Mouse (Mus musculus): ENCODE data around the gene Cyp21a1.
"Not testable (repeated sequence)": the region's sequence is repeated elsewhere in the genome, so short reads cannot be mapped to it uniquely, and the experiment has no call there.

Cyp21a1 gene

GRCm38 (mm10) chr17:34804301-34804700 is at the start of gene Cyp21a1:
Cyp21a1 (minus strand) TSS chr17:34804561.
- DNase-seq: not testable (repeated sequence)

GRCm38 (mm10) chr17:34853511-34853910 is 49.1 kb upstream of the Cyp21a1 start:
- DNase-seq: no peak

DNA sequence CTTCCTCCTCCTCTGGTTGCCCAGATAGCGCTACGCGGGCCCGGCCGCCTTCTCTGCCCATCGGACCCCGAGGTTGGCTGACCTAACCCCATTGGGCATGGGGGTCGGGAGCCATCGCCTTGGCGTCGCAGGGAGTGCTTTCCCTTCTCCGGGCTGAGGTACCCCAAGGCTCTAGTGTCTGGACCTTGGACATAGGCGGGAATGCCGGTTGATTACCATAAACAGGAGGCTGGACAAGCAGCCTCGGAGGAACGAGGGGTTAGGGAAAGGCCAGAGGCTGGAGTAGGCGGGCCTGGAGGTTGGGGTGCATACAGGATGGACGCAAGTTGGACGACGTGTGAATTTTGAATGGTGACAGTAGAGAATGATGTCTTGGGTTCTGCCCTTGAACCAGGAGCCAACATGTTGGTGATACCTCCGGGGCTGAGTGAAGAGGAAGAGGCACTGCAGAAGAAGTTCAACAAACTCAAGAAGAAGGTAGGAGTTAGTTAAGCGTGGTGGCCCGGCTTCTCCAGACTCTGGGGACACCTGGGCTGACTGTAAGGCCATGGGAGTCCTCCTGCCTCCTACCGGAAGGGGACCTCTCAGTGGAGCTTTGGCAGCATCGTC is 46.3 kb upstream of the Cyp21a1 start:
- DNase-seq: no peak

DNA sequence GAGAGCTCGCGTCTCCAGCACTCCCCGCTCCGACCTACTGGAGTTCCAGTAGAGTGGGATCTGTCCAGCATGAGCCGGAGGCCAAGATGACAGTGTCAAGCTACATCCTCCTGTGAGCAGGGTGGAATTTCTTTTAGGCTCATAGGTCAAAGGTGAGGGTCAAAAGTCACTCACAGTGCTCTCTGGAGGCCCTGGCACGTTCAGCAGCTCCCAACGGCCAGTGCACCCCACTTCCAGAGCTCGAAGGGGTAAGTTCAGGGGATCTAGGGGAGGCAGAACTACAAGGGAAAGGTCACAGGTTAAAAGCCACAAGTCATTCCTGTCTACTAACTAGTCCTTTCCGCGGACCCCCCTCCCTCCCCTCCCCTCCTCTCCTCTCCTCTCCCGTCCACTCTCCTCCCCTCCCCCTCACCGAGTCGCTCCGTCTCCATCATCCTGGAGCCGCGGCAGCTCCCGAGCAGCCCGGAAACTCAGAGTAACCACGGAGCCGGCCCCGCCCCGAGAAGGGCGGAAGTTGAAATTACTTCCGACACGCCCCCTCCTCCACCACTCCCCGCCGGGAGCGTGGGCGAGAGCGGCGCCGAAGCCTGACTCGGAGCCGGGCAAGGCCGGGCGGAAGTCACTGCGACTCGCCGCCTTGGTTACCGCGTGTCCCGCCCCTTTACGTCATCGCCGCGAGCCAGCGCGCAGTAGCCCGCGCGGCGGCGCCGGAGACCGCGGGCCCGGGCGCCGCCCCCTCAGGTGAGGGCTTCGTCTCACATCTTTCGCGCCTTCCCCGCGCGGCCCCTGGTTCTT is 45.6 kb upstream of the Cyp21a1 start, which contains the start of the genes Skiv2l and Nelfe:
Gene Skiv2l (minus strand): TSS at position 489 of the 795 bp plus-strand sequence.
Gene Nelfe (plus strand): TSS at position 670 of the 795 bp plus-strand sequence.
- DNase-seq: peak; percentile 100

GRCm38 (mm10) chr17:34847615-34848014 is 43.3 kb upstream of the Cyp21a1 start:
- no peak for DNase-seq

DNA sequence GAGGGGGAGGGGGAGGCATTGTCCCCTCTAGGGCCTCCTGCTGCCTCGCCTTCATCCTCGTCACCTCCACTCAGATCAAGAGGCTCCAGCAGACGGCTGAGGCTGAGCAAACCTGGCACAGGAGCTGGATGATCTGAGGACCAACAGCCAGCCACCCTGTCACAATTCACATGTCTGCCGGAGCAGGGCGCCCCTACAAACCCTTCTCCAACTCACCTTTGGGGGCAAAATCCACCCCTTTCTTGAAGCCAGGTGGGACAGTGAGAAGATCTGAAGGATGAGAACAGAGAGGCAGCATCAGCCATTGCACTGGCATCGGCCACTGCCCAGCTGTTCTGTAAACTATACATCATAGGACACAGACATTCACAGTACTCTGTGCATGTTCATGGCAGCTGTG is 42.8 kb upstream of the Cyp21a1 start:
- DNase-seq: no peak

DNA sequence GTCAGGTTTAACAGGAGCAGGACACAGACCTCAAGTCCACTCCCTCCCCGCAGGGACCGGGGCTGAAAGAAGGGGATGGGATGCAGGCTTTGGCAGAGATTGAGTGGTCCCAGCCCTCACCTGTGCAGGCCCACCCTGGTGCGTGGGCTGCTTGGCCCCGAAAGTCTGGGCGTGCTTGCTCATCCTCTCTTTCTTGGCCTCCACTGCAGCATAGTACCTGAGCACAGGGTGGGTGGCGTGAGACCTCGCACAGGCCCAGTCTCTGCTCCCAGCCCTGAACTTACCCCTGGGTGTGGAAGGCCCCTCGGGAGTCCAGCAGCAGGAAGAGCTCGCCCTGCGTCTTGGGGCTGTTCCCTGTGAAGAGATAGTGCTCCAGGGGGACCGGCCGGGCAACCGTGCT is 40.5 kb upstream of the Cyp21a1 start:
- DNase-seq: no peak

DNA sequence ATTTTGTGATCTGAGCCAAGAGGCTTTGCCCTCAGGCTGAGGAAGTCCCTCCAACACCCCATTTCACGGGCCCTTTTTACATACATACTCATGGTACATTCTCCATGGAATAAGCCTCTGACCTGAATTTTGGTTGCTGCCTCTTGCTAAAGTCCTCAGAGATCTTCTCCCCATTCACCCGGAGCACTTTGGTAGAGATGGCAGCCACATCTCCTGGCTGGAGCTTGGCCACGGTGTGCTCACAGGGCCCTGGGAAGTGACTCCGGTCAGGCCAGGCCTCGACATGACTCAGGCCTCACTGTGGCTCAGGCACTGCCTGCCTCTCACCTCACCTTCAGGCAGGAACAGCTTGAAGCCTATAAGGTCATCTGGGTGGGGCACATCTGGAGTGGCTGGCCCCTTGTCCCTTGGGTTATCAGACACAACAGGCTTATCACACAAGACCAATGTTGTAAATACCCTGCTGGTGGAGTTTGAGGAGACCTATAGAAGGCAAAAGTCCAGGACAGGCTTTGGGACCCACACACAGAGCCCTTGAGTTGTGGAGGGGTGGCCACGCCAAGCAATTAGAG is 36.5 kb upstream of the Cyp21a1 start:
- no peak for DNase-seq

DNA sequence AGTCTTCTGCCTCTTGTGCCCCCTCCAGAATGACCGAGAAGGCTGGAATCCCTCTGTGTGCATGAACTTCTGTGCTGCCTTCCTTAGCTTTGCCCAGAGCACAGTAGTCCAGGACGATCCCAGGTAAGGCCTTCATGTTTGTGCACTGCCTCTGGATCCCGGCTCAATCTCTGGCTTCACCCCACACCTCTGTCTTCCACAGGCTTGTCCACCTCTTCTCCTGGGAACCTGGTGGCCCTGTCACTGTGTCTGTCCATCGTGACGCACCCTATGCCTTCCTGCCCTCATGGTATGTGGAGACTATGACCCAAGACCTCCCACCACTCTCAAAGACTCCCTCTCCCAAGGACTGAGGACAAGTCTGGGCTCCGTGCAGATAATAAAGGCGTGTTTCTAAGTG is 34.4 kb upstream of the Cyp21a1 start:
- no peak for DNase-seq

- peak; percentile 44 to 50 for DNase-seq
These were observed 33.3 kb upstream of the Cyp21a1 start for GRCm38 (mm10) chr17:34837464-34838324.

DNA sequence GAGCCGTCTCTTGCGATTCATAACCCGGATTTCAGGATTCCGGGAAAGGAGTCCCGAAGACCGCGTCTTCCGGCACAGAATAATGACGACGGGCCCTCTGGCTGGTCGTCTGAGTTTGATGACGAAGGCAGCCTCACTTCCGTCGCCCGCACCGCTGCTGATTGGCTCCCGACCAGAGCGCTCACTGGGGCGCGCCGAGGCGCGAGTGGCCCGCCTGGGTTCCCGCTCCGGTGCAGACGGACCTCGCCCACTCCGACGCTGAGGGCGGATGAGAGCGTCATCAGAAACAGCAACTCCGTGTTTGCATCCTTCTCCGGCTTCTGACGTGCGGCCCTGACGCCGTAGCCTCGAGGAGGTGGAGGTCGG is 32.5 kb upstream of the Cyp21a1 start, which contains the start of the genes Stk19 and Dxo:
Gene Stk19 (minus strand): TSS at position 90 of the 366 bp plus-strand sequence.
Gene Dxo (plus strand): TSS at position 164 of the 366 bp plus-strand sequence.
- peak; percentile 98 to 99 for DNase-seq

DNA sequence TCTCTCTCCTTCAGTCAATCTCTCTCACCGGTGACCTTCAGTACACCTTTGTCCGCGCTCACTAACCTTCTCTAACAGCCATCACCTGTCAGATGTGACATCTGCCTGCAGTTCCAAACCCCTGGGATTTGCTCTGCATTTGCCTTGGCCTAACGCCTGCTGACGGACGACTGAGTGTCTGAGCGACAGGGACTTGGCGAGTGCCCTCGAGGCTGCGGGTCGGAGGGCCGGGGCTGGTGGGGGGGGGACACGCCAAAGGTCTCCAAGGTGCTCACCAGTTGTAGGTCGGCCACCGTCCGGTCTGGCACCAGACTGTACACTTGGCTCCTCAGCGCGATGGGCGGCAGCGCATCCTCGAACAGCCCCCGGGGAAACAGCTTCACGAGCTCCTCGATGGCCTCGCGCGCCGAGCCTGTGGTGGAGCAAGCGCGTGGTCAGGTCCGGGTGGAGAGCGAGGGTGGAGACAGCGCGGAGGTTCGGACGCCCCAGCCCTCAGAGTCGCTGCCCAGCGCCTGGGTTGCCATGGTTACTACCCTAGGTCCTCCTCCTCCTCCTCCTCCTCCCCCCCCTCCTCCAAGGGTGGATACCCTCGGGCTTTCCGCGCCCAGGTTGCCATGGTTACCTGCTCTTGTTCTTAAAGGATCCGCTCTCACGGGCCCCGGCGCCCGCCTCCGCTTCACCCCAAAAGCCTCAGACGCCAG is 31.9 kb upstream of the Cyp21a1 start:
- DNase-seq: no peak

GRCm38 (mm10) chr17:34830776-34831175 is 26.4 kb upstream of the Cyp21a1 start:
- not testable (repeated sequence) for DNase-seq

DNA sequence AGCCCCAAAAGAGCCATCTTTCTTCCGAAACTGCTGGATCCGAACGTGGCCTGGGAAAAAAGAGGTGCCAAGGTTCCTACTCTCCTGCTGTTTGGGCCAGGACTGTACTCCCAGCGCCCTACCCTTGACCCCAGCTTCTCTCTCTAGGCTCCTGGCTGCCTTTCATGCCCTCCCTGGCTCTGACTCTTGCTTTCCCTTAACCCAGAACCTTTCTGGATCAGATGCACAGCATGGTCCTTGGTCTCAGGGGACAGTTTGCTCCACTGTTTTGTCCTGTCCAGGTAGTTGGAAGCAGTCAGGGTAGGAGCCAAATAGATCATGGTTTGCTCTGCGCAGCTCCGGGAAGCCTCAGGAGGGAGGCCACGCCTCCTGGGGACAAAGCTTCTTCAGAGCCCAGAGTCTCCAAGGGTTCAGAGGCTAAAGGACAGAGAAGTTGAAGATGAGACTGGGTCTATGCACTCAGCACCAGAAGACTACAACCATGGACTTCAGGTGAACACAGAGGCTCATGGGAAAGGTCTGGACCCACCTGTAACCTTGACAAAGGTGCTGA is 10.5 kb upstream of the Cyp21a1 start:
- no peak for DNase-seq

- peak; percentile 61 to 69 for DNase-seq
These were observed 9.4 kb upstream of the Cyp21a1 start for GRCm38 (mm10) chr17:34813747-34814146.

DNA sequence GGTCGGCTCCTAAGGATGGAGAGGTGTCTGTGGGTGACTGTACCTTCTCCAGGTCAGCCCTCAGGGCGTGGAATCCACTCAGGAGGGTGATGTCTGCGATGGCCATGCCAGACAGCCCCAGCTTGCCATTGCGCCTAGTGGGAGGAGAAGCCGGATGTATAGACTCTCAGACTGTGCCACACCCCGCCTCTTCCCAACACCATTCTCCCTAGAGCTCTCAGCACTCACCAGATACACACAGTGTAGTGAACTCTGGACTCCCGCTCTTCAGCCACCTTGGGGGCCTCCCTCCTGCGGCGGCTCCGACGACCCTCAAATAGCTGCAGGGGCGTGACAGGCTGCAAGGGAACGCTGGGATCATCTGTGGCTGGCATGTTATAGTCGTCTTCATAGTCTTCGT is 6.9 kb upstream of the Cyp21a1 start:
- no peak for DNase-seq

GRCm38 (mm10) chr17:34810811-34811210 is 6.5 kb upstream of the Cyp21a1 start:
- not testable (repeated sequence) for DNase-seq

DNA sequence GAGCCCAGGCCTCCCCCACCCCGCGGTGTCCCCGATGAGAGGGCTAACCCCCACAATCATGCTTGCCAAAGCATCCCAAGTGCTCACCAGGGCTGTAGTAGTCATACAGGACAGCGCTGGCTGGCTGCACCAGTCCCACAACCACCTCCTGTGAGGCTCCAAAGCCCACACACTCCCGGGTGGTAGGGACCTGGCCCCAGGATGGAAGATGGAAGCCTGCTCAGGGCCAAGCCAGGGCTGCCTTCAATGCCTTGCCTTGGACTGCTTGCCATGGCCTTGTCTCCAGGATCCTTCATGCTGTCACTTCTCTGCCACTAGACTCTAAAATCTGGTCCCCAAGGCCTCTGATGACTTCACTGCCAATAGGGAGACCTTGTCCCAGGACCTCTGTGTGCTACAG is 6.0 kb upstream of the Cyp21a1 start:
- not testable (repeated sequence) for DNase-seq

DNA sequence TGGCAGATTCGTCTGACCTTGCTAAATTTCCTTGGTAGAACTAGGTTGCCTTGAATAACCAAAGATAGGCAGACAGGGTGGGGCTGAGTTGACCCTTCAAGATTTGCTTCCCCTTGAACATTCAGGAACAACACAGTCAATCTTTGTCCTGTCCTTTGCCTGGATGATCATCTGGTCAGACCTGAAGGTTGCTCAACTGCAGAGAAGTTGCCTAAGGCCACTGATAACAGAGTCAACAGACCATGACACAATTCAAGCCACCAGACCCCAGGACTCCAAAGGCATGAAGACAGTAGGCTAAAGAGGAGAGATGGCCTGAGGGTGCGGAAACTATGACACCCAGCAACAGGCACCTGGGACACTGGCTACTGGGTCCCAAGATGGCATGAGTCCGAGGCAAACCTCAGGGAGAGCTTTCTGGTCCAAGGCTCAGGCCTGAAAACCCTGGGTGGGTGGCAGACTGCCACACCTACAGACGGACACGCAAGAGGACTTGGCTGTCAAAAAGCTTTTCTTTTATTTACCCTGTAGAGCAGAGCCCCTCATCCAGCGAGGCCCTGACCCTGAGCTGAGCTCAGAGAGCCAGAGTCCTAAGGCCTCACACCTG is 4.3 kb upstream of the Cyp21a1 start:
- peak; percentile 67 to 73 for DNase-seq

GRCm38 (mm10) chr17:34807176-34807575 is 2.8 kb upstream of the Cyp21a1 start:
- DNase-seq: no peak

DNA sequence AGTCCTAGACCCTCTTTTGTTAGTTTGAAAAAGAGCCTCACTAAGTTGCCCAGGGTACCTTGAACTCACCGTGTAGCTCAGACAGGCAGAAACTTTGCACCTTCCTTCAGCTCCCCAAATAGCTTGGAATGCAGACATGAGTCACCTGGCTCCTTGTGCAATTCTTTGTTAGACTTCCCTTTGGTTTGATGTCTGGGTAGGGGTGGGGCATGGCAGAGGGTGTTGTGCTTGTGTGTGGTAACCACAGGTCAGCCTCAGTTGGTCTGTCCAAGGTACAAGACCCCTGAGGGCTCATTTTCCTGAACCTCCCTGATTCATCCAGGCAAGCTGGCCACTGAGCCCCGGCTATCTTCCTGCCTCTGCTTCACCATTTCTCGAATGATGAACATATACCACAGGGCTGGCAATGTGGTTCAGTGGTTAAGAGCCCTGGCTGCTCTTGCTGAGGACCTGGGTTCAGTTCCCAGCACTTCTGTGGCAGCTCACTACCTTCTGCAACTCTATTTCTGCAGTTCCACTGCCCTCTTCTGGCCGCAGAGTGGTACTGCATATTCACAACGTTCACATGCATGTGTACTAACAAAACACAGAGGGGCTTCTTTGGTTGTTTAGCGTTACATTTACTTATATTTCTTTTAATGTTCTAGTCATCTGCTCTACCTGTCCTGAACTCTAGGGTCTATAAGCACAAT is 656 bp upstream of the Cyp21a1 start:
- DNase-seq: peak in 1 of 2 experiments; percentile 25

All from cerebellum, postnatal 10 days (tissue).